Mouse (Mus musculus) CH12.LX (cell line): ENCODE measurements at regions not wholly inside any gene's neighbourhood (a gene's known extent, or its start where the extent isn't known, plus 50 kb on each side); places are given as distances from the start of the nearest gene placed in this dataset.

Experiments
- BHLHE40 ChIP-seq: IDR thresholded peaks from 2 replicates; pipeline ENCODE4 v1.6.1; 2011; ENCODE audit warnings: mild to moderate bottlenecking, low read depth, low read length, improper control_type of control experiment
- EP300 ChIP-seq: IDR thresholded peaks from 2 replicates; pipeline ENCODE4 v1.6.1; 2011; ENCODE audit warnings: low read length, improper control_type of control experiment
- GABPA ChIP-seq: IDR thresholded peaks from 2 replicates; pipeline ENCODE4 v1.6.1; 2012; ENCODE audit warnings: low read depth, low read length, improper control_type of control experiment, inconsistent platforms; ENCODE audit not compliant: insufficient replicate concordance
- MAX ChIP-seq: IDR thresholded peaks from 2 replicates; pipeline ENCODE4 v1.6.1; 2011; ENCODE audit warnings: low read length, improper control_type of control experiment
- MEF2A ChIP-seq: IDR thresholded peaks from 2 replicates; pipeline ENCODE4 v1.6.1; 2014; ENCODE audit warnings: low read depth, mild to moderate bottlenecking, inconsistent platforms, low read length, improper control_type of control experiment, borderline replicate concordance
- POLR2A ChIP-seq: IDR thresholded peaks from 2 replicates; pipeline ENCODE4 v1.6.1; 2011; ENCODE audit warnings: low read depth, mild to moderate bottlenecking, improper control_type of control experiment, low read length
- POLR2AphosphoS2 ChIP-seq: IDR thresholded peaks from 2 replicates; pipeline ENCODE4 v1.6.1; 2011; ENCODE audit warnings: low read depth, low read length, improper control_type of control experiment
- RCOR1 ChIP-seq: conservative IDR thresholded peaks from 2 replicates; pipeline ENCODE4 v1.6.1; 2012; ENCODE audit warnings: low read depth, mild to moderate bottlenecking, inconsistent platforms, low read length, improper control_type of control experiment
- ZKSCAN1 ChIP-seq: IDR thresholded peaks from 2 replicates; pipeline ENCODE4 v1.6.1; 2012; ENCODE audit warnings: low read depth, inconsistent platforms, low read length, improper control_type of control experiment, borderline replicate concordance

DNA sequence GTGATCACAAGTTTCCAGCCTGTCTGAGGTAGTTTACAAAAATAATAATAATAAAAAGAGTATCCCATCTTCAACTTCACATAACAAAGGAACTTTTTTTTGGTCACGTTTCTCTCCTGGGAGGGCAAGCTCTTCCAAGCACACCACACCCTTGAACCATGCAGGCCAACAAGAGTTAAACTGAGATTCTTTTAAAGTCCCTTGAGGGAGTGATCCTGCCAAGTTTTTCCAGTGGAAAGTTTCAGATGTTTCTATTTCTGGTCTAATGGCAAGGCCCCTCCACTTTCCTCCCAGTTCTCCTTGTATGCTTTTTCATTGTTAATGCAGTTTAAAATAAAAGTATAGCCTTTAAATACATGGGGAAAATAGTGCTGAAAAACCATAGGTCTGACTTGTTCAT is 65.2 kb upstream of the Pcdh19 start:
- TF ChIP-seq MAX (no peak), GABPA (no peak), EP300 (no peak), POLR2A (no peak), MEF2A (no peak), ZKSCAN1 (no peak), RCOR1 (no peak), POLR2AphosphoS2 (no peak), BHLHE40 (no peak)
